Mouse (Mus musculus): ENCODE results near the gene Cxcr2.

The Cxcr2 gene

DNA sequence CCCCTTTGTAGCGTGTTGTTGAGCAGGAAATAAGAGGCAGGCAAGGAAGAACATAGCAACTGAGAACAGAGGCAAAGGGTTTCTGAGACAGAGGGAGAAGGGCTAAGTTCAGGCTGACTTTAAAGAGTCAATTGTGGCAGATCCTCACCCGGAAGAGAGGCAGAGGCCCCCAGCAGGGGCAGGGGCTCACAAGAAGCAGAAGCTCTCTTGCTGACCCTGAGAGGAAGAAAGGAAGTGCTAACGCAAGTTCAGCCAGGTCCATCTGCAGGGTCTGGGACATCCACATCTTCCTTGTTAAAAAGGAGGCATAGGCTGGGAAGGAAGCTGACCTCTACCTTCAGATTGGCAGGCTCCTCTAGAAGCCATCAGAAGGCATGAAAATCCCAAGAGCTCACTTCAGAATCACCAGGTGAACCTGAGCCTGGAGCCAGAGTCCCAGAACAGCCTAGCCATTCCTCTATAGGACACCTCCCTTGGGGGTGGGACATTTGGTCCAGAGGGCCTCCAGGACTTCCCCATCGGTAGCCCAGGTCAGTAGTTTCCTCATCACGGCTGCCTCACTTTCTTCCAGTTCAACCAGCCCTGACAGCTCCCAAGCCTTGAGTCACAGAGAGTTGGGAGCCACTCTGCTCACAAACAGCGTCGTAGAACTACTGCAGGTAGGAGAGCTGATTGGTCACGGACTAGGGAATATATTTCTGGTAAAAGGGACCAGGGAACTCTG is at the start of gene Cxcr2:
Gene Cxcr2, plus strand, starts transcription at position 529 of the 724 bp plus-strand sequence.
- DNase-seq (ENCODE audit: low read depth, low spot score), result no peak

DNA sequence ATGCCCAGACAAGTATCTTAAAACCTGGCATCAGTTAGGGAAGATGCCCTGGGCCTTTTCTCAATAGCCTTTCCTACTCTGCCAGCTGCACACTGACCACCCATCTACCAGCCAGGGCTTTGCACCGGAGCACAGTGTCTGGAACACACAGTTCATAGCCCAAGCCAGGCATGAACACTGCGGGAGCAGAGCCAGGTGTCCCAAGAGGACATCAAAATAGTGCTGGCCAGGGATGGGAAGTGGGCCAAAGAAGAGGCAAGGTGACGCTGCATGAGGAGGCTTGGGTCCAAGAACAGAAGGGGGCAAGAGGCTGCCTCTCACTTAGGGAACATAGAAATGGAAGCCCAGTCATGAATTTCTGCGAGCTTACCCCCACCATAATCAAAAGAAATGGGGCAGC is 48.1 kb upstream of the Cxcr2 start:
- peak; percentile 52 for DNase-seq (ENCODE audit: low read depth, low spot score)

DNA sequence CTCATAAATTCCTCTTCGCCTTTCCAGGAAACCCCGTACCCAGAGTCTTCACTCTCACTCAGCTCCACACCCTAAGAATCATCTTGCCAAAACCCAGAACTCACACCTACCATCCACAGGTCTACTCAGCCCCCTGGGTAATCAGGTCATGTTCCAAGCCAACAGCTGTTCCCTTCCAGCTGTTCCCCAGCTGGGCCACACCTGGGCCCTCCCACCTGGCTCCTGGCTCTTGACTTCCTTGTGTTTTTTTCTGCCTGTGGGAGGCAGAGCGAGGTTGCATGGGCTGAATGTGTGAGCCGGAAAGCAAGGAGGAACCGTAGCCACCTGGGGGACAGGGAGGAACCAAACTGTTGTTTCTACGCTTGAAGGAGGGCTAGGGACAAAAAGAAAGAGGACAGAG is 47.6 kb upstream of the Cxcr2 start:
- DNase-seq (ENCODE audit: low read depth, low spot score), result no peak

DNA sequence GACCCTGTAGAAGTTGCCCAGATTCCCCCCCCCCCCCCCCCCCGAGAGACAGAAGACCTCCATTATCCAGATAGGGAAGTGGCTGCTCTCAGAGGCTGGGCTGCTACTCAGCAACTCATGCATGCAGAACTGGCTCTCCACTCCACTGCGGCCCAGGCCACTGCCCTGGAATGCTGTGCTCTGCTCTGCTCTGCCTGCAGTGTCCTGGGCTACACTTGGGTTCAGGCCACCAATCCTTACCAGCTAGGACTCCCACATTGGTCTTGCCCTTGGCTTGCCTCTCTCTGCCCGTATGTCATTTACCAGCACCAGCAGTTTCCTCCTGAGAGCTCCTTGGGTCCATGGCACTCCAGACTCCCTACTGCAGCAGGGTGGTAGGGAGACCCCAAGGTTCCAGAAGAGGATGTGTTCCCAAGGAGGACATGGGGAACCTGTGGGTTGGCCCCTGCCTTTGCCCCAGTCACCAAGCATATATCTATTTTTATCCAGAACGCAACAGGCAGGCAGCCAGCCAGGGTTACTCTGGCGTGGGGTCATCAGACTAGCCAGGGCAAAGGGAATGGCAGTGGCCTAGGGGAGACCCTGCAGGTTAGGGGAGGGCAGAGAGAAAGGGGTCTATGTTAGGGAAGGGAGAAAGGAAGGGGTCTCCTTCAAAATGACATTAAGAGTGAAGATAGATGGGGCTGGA is 45.7 kb upstream of the Cxcr2 start:
- DNase-seq (ENCODE audit: low read depth, low spot score), result no peak

DNA sequence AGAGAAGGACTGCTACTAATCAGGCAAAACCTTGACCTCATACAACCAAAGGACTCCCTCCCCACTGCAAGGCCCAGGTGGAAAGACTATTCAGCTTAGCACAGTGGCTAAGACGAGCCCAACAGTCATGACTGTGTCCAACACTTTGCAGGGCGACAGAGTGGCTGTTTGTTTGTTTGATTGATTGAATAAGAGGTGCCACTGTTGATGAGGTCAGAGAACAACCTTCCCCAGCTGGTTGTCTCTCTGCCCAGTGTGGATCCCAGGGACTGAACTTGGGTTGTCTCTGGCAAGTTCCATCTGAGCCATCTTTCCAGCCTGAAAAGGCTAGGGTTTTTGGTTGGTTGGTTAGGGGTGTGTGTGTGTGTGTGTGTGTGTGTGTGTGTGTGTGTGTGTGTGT is 44.1 kb upstream of the Cxcr2 start:
- no peak for DNase-seq (ENCODE audit: low read depth, low spot score)

DNA sequence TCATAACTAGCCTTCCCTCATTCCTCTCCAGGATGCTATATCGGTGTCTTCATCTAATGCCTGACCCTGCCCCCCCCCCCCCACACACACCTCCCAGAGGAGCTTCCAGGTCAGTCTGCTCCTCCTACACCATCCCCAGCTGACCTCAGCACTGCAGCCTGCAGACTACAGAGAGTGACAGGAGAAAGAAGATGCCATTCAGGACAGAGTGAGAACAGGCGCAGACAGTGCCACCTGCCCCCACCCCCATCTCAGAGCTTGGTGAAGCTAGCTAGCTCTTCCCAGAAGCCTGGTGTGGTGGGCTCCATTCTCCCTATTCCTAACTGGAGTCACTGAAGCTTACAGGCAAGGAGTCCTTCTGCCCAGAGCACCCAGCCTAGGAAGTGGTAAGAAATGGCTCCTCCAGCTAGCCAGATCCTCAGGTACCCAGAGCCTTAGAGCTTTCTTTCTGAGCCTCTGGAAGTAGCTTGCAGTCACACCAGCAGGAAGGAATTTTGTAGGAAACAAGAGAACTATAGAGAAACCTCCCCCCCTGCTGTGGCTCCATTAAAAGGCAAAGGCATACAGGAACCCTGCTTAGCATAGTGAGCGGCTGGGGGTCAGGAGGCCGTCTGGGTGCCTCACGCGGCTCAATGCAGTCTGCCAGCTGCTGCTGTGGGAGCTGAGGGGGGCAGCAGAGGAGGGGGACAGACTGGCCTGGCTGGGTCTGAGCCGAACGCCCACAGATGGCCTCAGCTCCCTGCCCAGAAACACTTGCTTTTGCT is 42.7 kb upstream of the Cxcr2 start:
- DNase-seq (ENCODE audit: low read depth, low spot score), result no peak

DNA sequence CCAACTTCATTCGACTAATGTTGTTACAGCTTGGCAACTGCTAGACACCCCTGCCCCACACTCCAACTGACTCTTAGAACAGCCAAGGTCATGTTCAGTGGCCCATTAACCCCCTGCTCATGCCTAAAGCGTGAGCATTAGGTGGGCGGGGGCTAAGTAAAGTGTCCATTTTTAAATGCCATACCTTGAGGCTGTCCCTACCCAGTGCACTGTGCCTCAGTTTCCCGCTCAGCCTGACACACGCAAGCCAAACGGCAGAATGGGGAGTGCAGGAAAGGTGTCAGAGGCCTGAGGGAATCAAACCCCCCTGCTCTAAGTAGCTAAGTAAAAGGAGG is 42.1 kb upstream of the Cxcr2 start:
- DNase-seq (ENCODE audit: low read depth, low spot score), result no peak

DNA sequence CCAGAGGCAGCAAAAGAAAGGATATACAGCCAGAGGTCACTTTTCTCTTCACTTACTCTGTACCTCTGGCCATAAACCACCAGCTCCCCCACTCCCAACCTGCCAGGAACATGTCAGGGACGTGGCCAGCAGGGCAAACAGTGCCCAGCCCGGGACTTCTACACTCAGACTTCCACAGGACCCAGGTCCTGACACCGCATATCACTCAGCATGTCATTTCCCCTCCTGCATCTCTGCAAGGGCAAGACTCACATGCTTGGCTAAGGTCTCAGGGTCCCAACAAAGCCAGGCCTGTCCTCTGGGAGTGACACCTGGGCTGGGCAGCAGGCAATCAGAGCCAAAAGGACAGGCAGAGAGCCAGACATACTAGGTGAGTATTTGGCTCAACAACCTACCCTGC is 40.7 kb upstream of the Cxcr2 start:
- no peak for DNase-seq (ENCODE audit: low read depth, low spot score)

DNA sequence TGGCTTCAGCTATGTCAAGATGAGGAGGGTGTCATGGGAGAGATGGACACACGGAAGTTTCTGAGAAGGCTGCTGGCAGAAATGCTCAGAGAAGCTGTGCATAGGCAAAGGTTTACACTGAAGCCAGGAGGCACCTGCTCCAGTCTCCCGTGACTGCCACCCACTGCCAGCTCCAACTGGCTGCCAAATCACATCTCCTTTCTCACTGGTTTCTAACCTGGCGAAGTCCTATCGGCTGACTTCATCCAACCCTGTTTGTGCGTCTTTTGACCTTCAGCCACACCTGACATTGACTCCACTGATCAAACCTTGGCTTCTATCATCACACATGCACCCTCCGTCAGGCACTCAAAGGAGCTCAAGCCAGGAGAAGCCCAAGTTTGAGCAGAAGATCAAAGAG is 35.9 kb upstream of the Cxcr2 start:
- no peak for DNase-seq (ENCODE audit: low read depth, low spot score)

DNA sequence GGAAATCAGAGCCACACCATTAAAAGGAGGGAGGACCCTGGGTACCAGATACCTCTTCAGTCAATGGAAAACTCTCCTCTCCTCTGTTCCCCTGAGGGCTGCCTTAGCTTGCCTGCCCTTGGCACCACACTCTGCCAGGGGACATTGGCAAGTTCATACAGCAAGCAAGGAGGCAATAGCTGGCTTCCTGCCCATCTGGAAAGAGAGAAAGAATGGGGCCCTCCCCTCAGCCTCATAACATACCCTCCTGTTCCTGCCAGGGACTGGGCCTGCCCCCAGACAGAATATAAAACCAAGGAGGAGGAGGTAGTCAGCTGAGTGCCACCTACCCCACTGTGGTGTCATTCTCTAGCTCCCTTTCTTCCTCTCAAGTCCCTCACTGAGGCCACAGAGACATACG is 34.7 kb upstream of the Cxcr2 start:
- DNase-seq (ENCODE audit: low read depth, low spot score), result peak; percentile 28

DNA sequence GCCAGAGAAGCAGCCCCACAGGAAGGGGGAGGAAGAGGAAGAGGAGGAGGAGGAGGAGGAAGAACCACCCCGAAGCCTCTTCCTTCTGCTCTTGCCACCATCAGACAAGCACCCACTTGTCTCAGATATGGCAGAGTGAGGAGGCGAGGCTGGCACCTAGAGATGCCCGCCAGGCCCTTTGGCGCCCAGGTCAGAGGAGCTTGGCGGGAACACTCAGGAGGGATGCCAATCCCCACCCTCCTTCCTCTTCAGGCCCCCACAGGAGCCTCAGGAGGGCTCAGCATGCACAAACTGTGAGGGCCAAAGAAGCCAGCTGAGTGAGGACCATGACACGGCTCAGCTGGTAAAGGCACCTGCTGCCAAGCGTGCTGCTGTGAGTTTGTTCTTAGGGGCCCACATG is 32.7 kb upstream of the Cxcr2 start:
- DNase-seq (ENCODE audit: low read depth, low spot score), result no peak

DNA sequence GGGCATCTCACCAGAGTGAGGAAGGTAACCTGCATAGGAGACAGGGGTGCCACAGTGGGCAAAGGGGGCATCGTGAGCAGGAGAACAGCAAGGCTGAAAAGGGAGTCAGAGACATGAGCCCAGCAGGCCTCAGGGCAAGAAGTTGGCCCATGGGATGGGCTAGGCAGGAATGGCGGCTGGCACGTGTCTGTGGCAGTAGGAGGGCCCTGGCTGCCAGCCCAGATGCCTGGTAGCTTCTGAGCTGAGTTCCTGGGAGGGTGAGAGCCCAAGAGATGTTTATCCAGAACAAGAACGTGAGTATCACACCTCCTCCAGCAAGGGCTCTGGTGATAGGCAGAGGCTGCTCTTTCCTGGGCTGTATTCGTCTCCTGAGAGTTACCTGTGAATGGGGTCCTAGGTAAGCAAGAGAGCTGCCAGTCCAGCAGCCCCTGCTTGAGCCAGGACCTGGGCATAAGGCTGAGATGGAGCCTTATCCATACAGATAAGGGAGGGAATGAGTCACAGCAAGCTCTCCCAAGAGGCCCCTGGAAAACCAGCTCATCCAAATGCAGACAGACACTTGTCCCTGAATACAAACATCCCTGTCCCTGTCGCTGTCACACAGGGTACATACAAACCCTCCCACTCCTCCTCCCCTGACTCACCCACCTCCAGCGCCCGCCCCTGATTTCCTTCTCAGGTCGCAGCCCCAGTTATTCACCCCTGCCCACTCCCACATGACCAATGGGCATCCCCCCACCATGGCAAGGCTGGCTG is 31.8 kb upstream of the Cxcr2 start:
- no peak for DNase-seq (ENCODE audit: low read depth, low spot score)

DNA sequence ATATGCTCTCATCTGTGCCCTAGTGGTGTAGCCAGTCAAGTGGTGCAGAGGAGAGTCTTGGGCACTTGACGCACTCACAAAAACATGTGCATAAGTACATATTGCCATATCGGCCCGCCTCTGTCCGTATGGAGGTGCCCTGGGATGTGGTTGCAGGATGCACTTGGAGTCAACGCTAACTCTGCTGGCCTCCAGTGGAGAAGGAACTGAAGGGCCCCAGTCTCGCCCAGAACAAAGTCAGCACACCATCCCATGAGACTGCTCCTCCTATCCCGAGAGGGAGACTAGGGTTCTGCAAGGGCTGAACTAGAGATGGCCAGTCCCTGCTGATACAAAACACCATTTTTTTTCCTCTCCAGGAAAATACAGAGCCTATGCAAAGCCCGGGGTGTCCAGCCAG is 30.6 kb upstream of the Cxcr2 start:
- no peak for DNase-seq (ENCODE audit: low read depth, low spot score)

DNA sequence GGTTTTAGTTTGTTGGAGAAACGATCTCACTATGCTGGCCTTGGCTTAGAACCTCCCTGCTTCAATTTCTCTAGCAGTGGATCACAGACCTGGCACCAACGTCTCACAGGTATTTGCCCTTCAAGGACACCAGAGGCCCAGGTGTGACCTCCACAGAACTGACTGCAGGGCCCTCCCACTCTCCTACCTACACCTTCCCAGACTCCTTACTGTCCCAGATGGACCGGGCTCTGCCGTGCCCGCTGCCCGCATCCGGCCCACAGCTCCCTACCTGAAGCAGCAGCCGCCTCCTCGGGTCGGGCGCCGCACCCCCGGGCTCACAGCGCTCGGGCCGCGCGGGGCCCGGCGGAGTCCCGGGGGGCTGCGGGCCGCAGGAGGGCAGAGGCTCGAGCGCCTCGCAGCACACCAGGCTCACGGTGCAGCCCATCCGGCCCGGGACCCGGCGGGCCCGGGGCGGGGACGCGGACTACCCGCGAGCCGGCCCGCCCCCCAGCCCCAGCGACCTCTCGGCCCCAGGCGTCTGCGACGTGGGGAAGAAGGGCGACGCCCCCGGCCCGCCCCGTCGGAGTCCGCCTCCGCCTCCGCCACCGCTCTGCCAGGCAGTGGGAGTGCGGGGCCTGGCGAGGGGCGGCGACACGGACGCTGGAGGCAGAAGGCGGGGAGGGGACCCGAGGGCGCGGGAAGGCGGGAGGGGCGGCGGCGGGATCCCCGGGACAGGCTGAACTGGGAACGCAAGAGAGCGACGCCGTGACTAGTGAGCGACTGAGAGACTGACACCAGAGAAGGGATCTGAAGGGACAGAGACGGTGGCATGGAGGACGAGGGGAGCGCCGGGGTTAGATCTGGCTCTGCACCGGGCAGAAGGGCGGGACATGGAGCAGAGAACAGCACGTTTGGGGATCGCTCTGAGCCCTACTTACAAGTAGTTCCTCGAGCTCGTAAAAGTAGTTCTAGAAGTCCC is 29.5 kb upstream of the Cxcr2 start, which contains the start of gene Tns1:
Gene Tns1, minus strand, starts transcription at position 429 of the 961 bp plus-strand sequence.
- no peak for DNase-seq (ENCODE audit: low read depth, low spot score)

DNA sequence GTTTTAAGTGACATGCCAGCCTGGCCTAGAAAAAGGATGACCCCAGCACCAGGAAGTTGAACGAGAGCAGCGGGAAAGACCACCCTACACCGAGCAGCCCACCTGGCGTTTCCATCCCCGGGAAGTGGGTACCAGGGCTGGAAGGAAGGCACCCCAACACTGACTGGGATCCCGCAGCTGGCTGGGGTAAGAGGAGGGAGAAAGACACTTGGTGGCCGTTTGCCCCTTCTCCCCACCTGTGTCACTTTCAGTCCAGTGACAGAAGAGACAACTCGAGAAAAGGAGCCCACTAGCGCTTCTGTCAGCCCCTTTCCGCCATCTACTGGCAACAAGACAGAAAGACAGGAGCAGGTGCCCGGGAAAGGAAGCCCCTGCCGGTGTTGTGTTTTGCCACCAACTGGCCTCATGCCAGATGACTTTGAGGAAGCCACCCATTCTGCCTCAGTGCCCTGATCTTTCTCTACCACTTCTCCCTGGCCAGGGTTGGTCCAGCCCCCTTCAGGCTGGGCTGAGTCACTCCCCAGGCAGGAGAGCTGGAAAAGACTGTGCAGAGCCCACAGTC is 28.7 kb upstream of the Cxcr2 start, which contains the start of gene Rufy4:
Gene Rufy4, plus strand, starts transcription at position 551 of the 562 bp plus-strand sequence.
- peak; percentile 60 for DNase-seq (ENCODE audit: low read depth, low spot score)

DNA sequence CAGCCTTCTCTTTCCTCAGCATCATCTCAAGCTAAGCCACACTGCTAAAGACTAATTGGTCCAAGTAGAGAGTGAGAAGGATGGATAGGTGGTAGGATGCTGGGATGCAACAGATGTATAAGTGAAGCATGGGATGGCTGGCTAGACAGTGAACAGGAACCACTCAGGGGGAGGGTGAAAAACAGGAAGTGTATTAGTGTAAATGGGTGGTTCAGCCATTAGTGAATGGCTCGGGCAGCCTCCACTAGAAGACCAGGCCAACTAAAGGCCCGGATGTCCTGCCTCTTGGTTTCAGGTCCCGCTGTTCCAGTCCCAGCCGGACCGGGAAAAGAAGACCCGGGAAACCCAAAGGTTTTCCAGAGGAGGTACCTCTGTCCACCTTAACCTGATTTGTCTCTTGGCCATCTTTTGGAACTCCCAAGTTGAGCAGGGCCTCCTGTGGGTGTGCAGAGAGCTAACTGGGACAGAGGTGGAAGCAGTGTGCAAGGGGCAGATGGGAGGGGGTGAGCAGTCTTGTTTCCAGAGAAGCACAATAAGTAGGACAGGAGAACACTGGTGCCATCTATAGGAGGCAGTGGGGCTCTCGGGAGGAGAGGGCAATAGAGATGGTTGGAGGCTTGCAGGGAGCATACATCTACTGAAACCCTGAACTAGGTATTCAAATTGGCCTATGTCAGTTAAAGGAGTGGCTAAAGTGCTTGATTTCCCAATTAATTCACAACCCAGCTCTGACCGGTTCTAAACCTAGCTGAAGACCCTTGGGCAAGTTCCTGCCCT is 22.7 kb upstream of the Cxcr2 start:
- DNase-seq (ENCODE audit: low read depth, low spot score), result no peak

DNA sequence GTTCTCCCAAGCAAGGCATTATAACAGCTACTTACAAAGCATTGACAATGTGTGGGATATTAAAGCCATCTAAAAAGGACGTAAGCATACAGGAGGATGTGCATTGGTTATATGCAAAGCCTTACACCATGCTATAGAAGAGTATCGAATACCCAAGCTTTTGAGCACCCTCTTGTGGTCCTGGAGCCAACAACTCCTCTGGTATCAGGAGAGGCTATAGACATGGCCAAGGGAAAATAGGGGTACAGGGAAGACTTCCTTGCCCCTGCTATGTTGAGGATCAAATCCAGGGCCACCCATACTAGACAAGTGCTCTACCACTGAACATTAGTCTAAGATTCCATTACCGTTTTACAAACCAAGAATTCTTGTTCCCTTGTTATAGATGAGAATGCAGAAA is 21.8 kb upstream of the Cxcr2 start:
- DNase-seq (ENCODE audit: low read depth, low spot score), result no peak

DNA sequence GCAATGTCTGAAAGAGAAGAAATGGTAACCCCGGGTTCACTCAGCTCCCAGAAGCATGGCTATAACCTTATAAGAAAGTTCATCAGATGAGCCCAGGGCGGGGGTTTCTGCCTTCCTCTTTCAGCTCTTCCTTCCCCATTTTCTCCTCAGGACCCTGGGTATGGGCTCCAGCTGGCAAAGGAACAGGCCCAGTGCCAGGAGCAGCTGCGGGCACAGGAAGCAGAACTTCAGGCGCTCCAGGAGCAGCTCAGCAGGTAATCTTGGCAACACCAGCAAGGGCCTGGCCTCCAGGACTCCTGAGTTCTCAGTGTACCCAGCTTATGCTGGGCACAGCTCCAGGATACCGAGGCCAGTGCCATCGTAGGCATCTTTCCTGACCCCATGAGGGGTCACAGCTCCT is 19.8 kb upstream of the Cxcr2 start:
- peak; percentile 47 for DNase-seq (ENCODE audit: low read depth, low spot score)

DNA sequence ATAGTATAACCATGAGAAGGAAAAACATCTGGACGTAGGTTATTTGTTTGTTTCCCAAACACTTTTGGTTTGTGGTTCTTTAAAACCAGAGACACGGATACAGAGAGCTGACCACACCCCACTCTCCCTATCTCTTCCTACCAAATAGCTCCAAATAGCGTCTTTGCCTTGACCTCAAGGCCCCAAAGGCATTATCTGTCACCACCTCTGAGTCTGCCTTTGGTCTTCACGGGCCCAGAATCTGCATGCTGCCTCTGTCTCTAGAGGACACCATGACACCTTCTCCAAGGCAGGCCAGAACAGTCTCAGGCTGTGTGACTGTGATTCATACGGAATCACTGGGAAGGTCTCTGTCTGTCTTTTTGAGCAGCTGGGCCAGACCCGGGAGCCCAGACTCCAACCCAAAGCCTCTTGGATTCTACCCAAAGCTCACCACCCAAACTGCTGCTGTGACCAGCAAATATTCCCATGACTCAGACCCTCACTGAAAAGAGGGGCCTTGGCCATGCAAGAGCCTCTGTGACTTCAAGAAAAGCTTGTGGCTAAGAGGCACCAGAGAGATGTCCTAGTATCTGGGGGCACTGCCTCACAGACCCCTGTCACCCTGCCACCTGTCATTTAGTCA is 18.4 kb upstream of the Cxcr2 start:
- no peak for DNase-seq (ENCODE audit: low read depth, low spot score)
